Mouse (Mus musculus): ENCODE data around the gene Khsrp.

DNA sequence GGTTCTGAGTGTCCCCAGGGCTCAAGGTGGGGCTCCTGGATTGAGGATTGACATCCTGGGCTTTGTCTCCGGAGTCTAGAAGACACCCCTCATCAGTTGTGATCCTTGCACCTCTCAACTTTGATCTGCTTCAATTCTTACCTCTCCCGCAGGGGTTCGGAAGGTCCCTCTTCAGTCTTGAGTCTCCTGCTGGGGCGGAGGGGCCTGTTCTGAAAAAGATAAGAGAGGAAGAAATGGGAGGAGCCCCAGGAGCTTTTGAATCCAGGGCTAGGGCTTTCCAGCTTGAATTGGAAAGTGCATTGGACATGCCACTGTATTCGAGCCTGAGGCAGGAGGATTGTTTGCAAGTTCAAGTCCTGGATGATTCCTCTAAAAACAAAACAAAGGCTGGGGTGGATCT is 35.6 kb upstream of the Khsrp start:
- TF ChIP-seq MYC (IDR thresholded peaks at IDR 0.05; ENCODE audit: low read depth, low read length), result no peak
- no peak for TF ChIP-seq ZMIZ1 (IDR thresholded peaks at IDR 0.05; ENCODE audit: low read depth, low read length)
